ENCODE assay signal across 24 mouse cellular contexts in genomic region chr12:78086016-78086415, GRCm38 (mm10).
DNase-seq lines count a peak whose midpoint lies in the region; ATAC-seq and TF ChIP-seq lines count a peak whose summit lies in the region.
"Had no signal": no experiment of that assay in that cellular context is flagged by ENCODE, and none has a peak within 500 bp of the region (broad histone marks: within the 10 kb centered on the region; RNA-seq: fewer than 3 reads in every experiment).

No protein-coding gene starts in this region.

- H3K4me1 ChIP-seq in hindbrain, embryonic 16.5 days (ENCODE audit: control insufficient read depth, insufficient read depth, low read depth, low read length): peaks cover 3% of the 10 kb centered on the region; the same call in 1 of the 2 replicates
- H3K4me1 ChIP-seq in thymus, adult 2 months (replicated peaks; ENCODE audit: control insufficient read depth, insufficient read depth, low read length): no peaks in the 10 kb centered on the region
- H3K4me1 ChIP-seq in midbrain, postnatal 0 days (ENCODE audit: insufficient read depth, low read length): no peaks in the 10 kb centered on the region
- H3K4me1 ChIP-seq: embryonic facial prominence, embryonic 12.5 days had no signal

- DNase-seq in adrenal gland, adult (ENCODE audit: inconsistent age in 2 of 2, low spot score in 1 of 2): peak; percentile 20 to 55
- no peak for DNase-seq in adrenal gland, adult 18-20 months (ENCODE audit: low spot score in 2 of 2)
- peak; percentile 8 for DNase-seq in adrenal gland, adult 8-10 months
- peak; percentile 20 for DNase-seq in adrenal gland, postnatal 14 days
- peak; percentile 55 to 65 for DNase-seq in adrenal gland, postnatal 36 days
- DNase-seq in thymus, adult 2 months: no peak
- no peak for DNase-seq in midbrain, postnatal 0 days (ENCODE audit: low spot score)
- DNase-seq: B cell, adult 2 months; cerebellum, adult 11 months; cerebellum, adult 18-20 months; cerebellum, adult 8-10 months; cerebellum, adult 9-11 months; cerebellum, postnatal 14 days; forebrain, postnatal 0 days had no signal

- TF ChIP-seq CTCF in thymus, adult 2 months (IDR thresholded peaks at IDR 0.05; ENCODE audit: borderline replicate concordance, control insufficient read depth, extremely low read depth, insufficient read depth, low read length, poor library complexity): no peak
- TF ChIP-seq CTCF in midbrain, postnatal 0 days (IDR thresholded peaks at IDR 0.05): no peak

- WGBS in hindbrain, embryonic 16.5 days: 95% methylated on average over 5 of the region's 5 CpGs
- 97% methylated on average over 5 of the region's 5 CpGs for WGBS in thymus, adult 2 months
- 95% methylated on average over 5 of the region's 5 CpGs for WGBS in midbrain, postnatal 0 days

- H3K4me2 ChIP-seq in hindbrain, embryonic 16.5 days (ENCODE audit: low read length): no peak overlapping the region
- no peak overlapping the region for H3K4me2 ChIP-seq in midbrain, postnatal 0 days (ENCODE audit: low read depth, low read length, poor library complexity, severe bottlenecking)
- H3K4me2 ChIP-seq: embryonic facial prominence, embryonic 12.5 days; forebrain, embryonic 13.5 days; forebrain, embryonic 15.5 days had no signal

- H3K9ac ChIP-seq in hindbrain, embryonic 16.5 days (ENCODE audit: low read depth, low read length): no peak overlapping the region
- no peak overlapping the region for H3K9ac ChIP-seq in midbrain, postnatal 0 days (replicated peaks; ENCODE audit: low read length, poor library complexity, severe bottlenecking)
- H3K9ac ChIP-seq: embryonic facial prominence, embryonic 12.5 days; forebrain, embryonic 13.5 days; forebrain, embryonic 15.5 days; forebrain, postnatal 0 days had no signal

- ATAC-seq in hindbrain, embryonic 16.5 days: no peak
- ATAC-seq in midbrain, postnatal 0 days (ENCODE audit: low FRiP score): no peak
- ATAC-seq: activated CD4-positive, CD25-positive, alpha-beta regulatory T cell, adult 4 months; CD4-positive, CD25-positive, alpha-beta regulatory T cell, adult 4 months; forebrain, embryonic 13.5 days; forebrain, embryonic 15.5 days; forebrain, postnatal 0 days; Patski had no signal

- TF ChIP-seq POLR2A in thymus, adult 2 months (IDR thresholded peaks at IDR 0.05; ENCODE audit: control insufficient read depth, extremely low read depth, insufficient read depth, low read length, poor library complexity): no peak

- H3K9me3 ChIP-seq in hindbrain, embryonic 16.5 days (ENCODE audit: control insufficient read depth, low read length): no peaks in the 10 kb centered on the region
- H3K9me3 ChIP-seq in midbrain, postnatal 0 days (ENCODE audit: low read length): no peaks in the 10 kb centered on the region
- H3K9me3 ChIP-seq: embryonic facial prominence, embryonic 10.5 days; embryonic facial prominence, embryonic 12.5 days; forebrain, embryonic 13.5 days; forebrain, embryonic 15.5 days; G1E had no signal

- no peak overlapping the region for H3K27ac ChIP-seq in hindbrain, embryonic 16.5 days (ENCODE audit: low read depth, low read length)
- H3K27ac ChIP-seq in thymus, adult 2 months (ENCODE audit: control insufficient read depth, insufficient read depth, low read length): no peak overlapping the region
- H3K27ac ChIP-seq in midbrain, postnatal 0 days (ENCODE audit: low read depth, low read length): no peak overlapping the region
- H3K27ac ChIP-seq: embryonic facial prominence, embryonic 10.5 days; embryonic facial prominence, embryonic 12.5 days; forebrain, embryonic 13.5 days; forebrain, embryonic 15.5 days had no signal

- no peak overlapping the region for H3K4me3 ChIP-seq in hindbrain, embryonic 16.5 days (ENCODE audit: low read length)
- H3K4me3 ChIP-seq in thymus, adult 2 months (ENCODE audit: control insufficient read depth, insufficient read depth, low read length): no peak overlapping the region
- H3K4me3 ChIP-seq in midbrain, postnatal 0 days (ENCODE audit: low read depth, low read length): no peak overlapping the region
- H3K4me3 ChIP-seq: embryonic facial prominence, embryonic 10.5 days; embryonic facial prominence, embryonic 12.5 days; forebrain, embryonic 13.5 days; forebrain, embryonic 15.5 days had no signal

- no peaks in the 10 kb centered on the region for H3K27me3 ChIP-seq in hindbrain, embryonic 16.5 days (replicated peaks; ENCODE audit: control insufficient read depth, insufficient read depth, low read length)
- H3K27me3 ChIP-seq in thymus, adult 2 months (ENCODE audit: control insufficient read depth, insufficient read depth, low read length): no peaks in the 10 kb centered on the region
- H3K27me3 ChIP-seq in midbrain, postnatal 0 days (ENCODE audit: insufficient read depth, low read length): no peaks in the 10 kb centered on the region
- H3K27me3 ChIP-seq: CH12.LX; embryonic facial prominence, embryonic 12.5 days; forebrain, embryonic 13.5 days; forebrain, embryonic 15.5 days had no signal

- no peaks in the 10 kb centered on the region for H3K36me3 ChIP-seq in hindbrain, embryonic 16.5 days (ENCODE audit: control insufficient read depth, insufficient read depth, low read length)
- H3K36me3 ChIP-seq in thymus, adult 2 months (ENCODE audit: control insufficient read depth, insufficient read depth, low read length): no peaks in the 10 kb centered on the region
- no peaks in the 10 kb centered on the region for H3K36me3 ChIP-seq in midbrain, postnatal 0 days (ENCODE audit: insufficient read depth, low read length)
- H3K36me3 ChIP-seq: embryonic facial prominence, embryonic 10.5 days; embryonic facial prominence, embryonic 12.5 days; forebrain, embryonic 15.5 days; G1E had no signal

Comparison
In these comparisons a context has a peak if more than half of its experiments do, and no peak if none do; other contexts are left out.
1. DNase-seq: peak in adrenal gland, adult (2 of 2), adrenal gland, adult 8-10 months (single experiment), adrenal gland, postnatal 14 days (single experiment) and adrenal gland, postnatal 36 days (2 of 2); none in adrenal gland, adult 18-20 months (0 of 2), thymus, adult 2 months (single experiment) and midbrain, postnatal 0 days (single experiment).